Mouse (Mus musculus) forebrain, embryonic 13.5 days (tissue): Measurements from ENCODE around the gene Smtnl1. TPM values are rescaled to one million over a fixed set of nuclear protein-coding genes. Genes with fewer than 3 reads are reported as not detected.

ENCODE experiments used
- ATAC-seq: fragments of 200-750 bp; cut with Nextera tagmentation; 2 replicates; pipeline ENCODE4 v1.8.0; 2017
- H3K27ac ChIP-seq: fragments of 300-500 bp; sonication (generic); 2 replicates; pipeline ENCODE4 v1.5.1; 2015; ENCODE audit warnings: inconsistent platforms, mild to moderate bottlenecking, moderate library complexity
- H3K27me3 ChIP-seq: fragments of 300-500 bp; sonication (generic); 2 replicates; pipeline ENCODE4 v1.6.1; 2015; ENCODE audit warnings: mild to moderate bottlenecking, inconsistent platforms
- H3K36me3 ChIP-seq: fragments of 300-500 bp; sonication (generic); 2 replicates; pipeline ENCODE4 v1.6.1; 2015; ENCODE audit warnings: mild to moderate bottlenecking, inconsistent platforms; ENCODE audit not compliant: poor library complexity, severe bottlenecking
- H3K4me1 ChIP-seq: fragments of 300-500 bp; sonication (generic); 2 replicates; pipeline ENCODE4 v1.6.1; 2015; ENCODE audit warnings: inconsistent platforms
- H3K4me2 ChIP-seq: fragments of 300-500 bp; sonication (generic); 2 replicates; pipeline ENCODE4 v1.6.1; 2015; ENCODE audit warnings: inconsistent platforms, mild to moderate bottlenecking, moderate library complexity
- H3K4me3 ChIP-seq: fragments of 300-500 bp; sonication (generic); 2 replicates; pipeline ENCODE4 v1.5.1; 2015; ENCODE audit warnings: mild to moderate bottlenecking, inconsistent platforms
- H3K9ac ChIP-seq: fragments of 300-500 bp; sonication (generic); 2 replicates; pipeline ENCODE4 v1.6.1; 2015; ENCODE audit warnings: mild to moderate bottlenecking, inconsistent platforms
- H3K9me3 ChIP-seq: fragments of 300-500 bp; sonication (generic); replicated peaks from 2 replicates; pipeline ENCODE4 v1.6.1; 2016; ENCODE audit warnings: inconsistent platforms
- WGBS: fragments of 180-500 bp; shearing (Covaris S2); methylation state at CpG from one replicate; pipeline ENCODE4 v1.1.7; 2015; 5-methylcytosine and 5-hydroxymethylcytosine counted together
- polyA plus RNA-seq: library from polyadenylated mRNA; unstranded; fragments of >200 nt; fragmentation: Nextera tagmentation; extraction: Ambion mirVana; gene quantifications from 2 replicates; pipeline ENCODE4 v1.2.1, GENCODE M21; 2015

The Smtnl1 gene
- polyA plus RNA-seq, 1 experiment from 2014 or later = 0.09 TPM

GRCm38 (mm10) chr2:84788316-84788715 is 34.1 kb downstream of the Smtnl1 start:
- Histone ChIP-seq H3K4me3 (no peak overlapping the region), H3K36me3 (no peaks in the 10 kb centered on the region), H3K27me3 (no peaks in the 10 kb centered on the region), H3K4me2 (no peak overlapping the region), H3K4me1 (no peaks in the 10 kb centered on the region), H3K27ac (no peak overlapping the region), H3K9me3 (no peaks in the 10 kb centered on the region), H3K9ac (no peak overlapping the region)
- WGBS = 78% methylated on average over 3 of the region's 3 CpGs
- no peak for ATAC-seq

- H3K4me1 ChIP-seq = no peaks in the 10 kb centered on the region
- H3K27me3 ChIP-seq = no peaks in the 10 kb centered on the region
- H3K4me3 ChIP-seq = no peak overlapping the region
- no peak overlapping the region for H3K4me2 ChIP-seq
- no peaks in the 10 kb centered on the region for H3K9me3 ChIP-seq
- no peak for ATAC-seq
- no peak overlapping the region for H3K9ac ChIP-seq
- no peaks in the 10 kb centered on the region for H3K36me3 ChIP-seq
- no peak overlapping the region for H3K27ac ChIP-seq
- WGBS = 91% methylated on average over 3 of the region's 3 CpGs
These were observed 38.4 kb downstream of the Smtnl1 start for GRCm38 (mm10) chr2:84783840-84784566.

- H3K4me2 ChIP-seq = no peak overlapping the region
- no peaks in the 10 kb centered on the region for H3K9me3 ChIP-seq
- no peaks in the 10 kb centered on the region for H3K36me3 ChIP-seq
- 95% methylated on average over 1 of the region's 1 CpGs for WGBS
- ATAC-seq = no peak
- H3K27me3 ChIP-seq = no peaks in the 10 kb centered on the region
- H3K4me3 ChIP-seq = no peak overlapping the region
- H3K4me1 ChIP-seq = no peaks in the 10 kb centered on the region
- no peak overlapping the region for H3K27ac ChIP-seq
- no peak overlapping the region for H3K9ac ChIP-seq
These were observed 39.1 kb downstream of the Smtnl1 start for GRCm38 (mm10) chr2:84783315-84783714.

GRCm38 (mm10) chr2:84779210-84779609 is 43.2 kb downstream of the Smtnl1 start:
- Histone ChIP-seq H3K4me1 (peaks cover 11% of the 10 kb centered on the region), H3K9me3 (no peaks in the 10 kb centered on the region), H3K4me3 (no peak overlapping the region), H3K27ac (no peak overlapping the region), H3K36me3 (no peaks in the 10 kb centered on the region), H3K4me2 (no peak overlapping the region), H3K9ac (no peak overlapping the region), H3K27me3 (no peaks in the 10 kb centered on the region)
- 57% methylated on average over 6 of the region's 6 CpGs for WGBS
- ATAC-seq = no peak

- H3K4me3 ChIP-seq = no peak overlapping the region
- H3K4me2 ChIP-seq = no peak overlapping the region
- H3K4me1 ChIP-seq = peaks cover 14% of the 10 kb centered on the region
- no peak for ATAC-seq
- no peaks in the 10 kb centered on the region for H3K27me3 ChIP-seq
- 60% methylated on average over 3 of the region's 3 CpGs for WGBS
- H3K27ac ChIP-seq = no peak overlapping the region
- no peaks in the 10 kb centered on the region for H3K9me3 ChIP-seq
- no peak overlapping the region for H3K9ac ChIP-seq
- no peaks in the 10 kb centered on the region for H3K36me3 ChIP-seq
These were observed 44.7 kb downstream of the Smtnl1 start for GRCm38 (mm10) chr2:84777706-84778105.

GRCm38 (mm10) chr2:84775665-84776064 is 46.8 kb downstream of the Smtnl1 start:
- H3K27ac ChIP-seq = peak overlapping the region; percentile 75; the same call in 1 of the 2 replicates
- no peaks in the 10 kb centered on the region for H3K9me3 ChIP-seq
- no peak overlapping the region for H3K4me2 ChIP-seq
- H3K27me3 ChIP-seq = no peaks in the 10 kb centered on the region
- no peak for ATAC-seq
- no peak overlapping the region for H3K4me3 ChIP-seq
- no peak overlapping the region for H3K9ac ChIP-seq
- H3K36me3 ChIP-seq = no peaks in the 10 kb centered on the region
- WGBS = 75% methylated on average over 6 of the region's 6 CpGs
- H3K4me1 ChIP-seq = peaks cover 14% of the 10 kb centered on the region

GRCm38 (mm10) chr2:84775241-84775640 is 47.2 kb downstream of the Smtnl1 start, which contains the start of gene Serping1:
Serping1 (minus strand) TSS chr2:84775444.
- H3K27ac ChIP-seq = peak within 1 kb of the TSS; percentile 75

GRCm38 (mm10) chr2:84774751-84775150 is 47.7 kb downstream of the Smtnl1 start:
- peaks cover 14% of the 10 kb centered on the region for H3K4me1 ChIP-seq
- H3K36me3 ChIP-seq = no peaks in the 10 kb centered on the region
- H3K9me3 ChIP-seq = no peaks in the 10 kb centered on the region
- H3K27me3 ChIP-seq = no peaks in the 10 kb centered on the region
- H3K9ac ChIP-seq = peak overlapping the region; percentile 54
- WGBS = 1% methylated on average over 14 of the region's 15 CpGs
- peak overlapping the region; percentile 59 for H3K4me2 ChIP-seq
- peak overlapping the region; percentile 35 for H3K4me3 ChIP-seq
- peak overlapping the region; percentile 75; the same call in 1 of the 2 replicates for H3K27ac ChIP-seq
- ATAC-seq = peak; percentile 94

More at GRCm38 (mm10) chr2:84775241-84775640, 47.2 kb downstream of the Smtnl1 start, which contains the start of gene Serping1:
- no peaks in the 10 kb centered on the region for H3K36me3 ChIP-seq
- peak within 1 kb of the TSS; percentile 35 for H3K4me3 ChIP-seq
- H3K9ac ChIP-seq = peak within 1 kb of the TSS; percentile 54
- H3K27me3 ChIP-seq = no peaks in the 10 kb centered on the region
- H3K9me3 ChIP-seq = no peaks in the 10 kb centered on the region
- peaks cover 14% of the 10 kb centered on the region for H3K4me1 ChIP-seq
- ATAC-seq = peak; percentile 50; the same call in 1 of the 2 replicates
- H3K4me2 ChIP-seq = peak within 1 kb of the TSS; percentile 59
- 64% methylated on average over 9 of the region's 9 CpGs for WGBS

GRCm38 (mm10) chr2:84773195-84773594 is 49.3 kb downstream of the Smtnl1 start:
- Histone ChIP-seq H3K9ac (no peak overlapping the region), H3K4me1 (peaks cover 14% of the 10 kb centered on the region), H3K9me3 (no peaks in the 10 kb centered on the region), H3K27me3 (no peaks in the 10 kb centered on the region), H3K4me3 (no peak overlapping the region), H3K4me2 (no peak overlapping the region), H3K27ac (no peak overlapping the region), H3K36me3 (no peaks in the 10 kb centered on the region)
- no peak for ATAC-seq
- WGBS = 81% methylated on average over 5 of the region's 5 CpGs

- no peak for ATAC-seq
- no peak overlapping the region for H3K4me2 ChIP-seq
- no peaks in the 10 kb centered on the region for H3K27me3 ChIP-seq
- H3K9ac ChIP-seq = no peak overlapping the region
- H3K4me1 ChIP-seq = peaks cover 14% of the 10 kb centered on the region
- H3K9me3 ChIP-seq = no peaks in the 10 kb centered on the region
- H3K4me3 ChIP-seq = no peak overlapping the region
- no peak overlapping the region for H3K27ac ChIP-seq
- 87% methylated on average over 4 of the region's 4 CpGs for WGBS
- H3K36me3 ChIP-seq = no peaks in the 10 kb centered on the region
These were observed 50.0 kb downstream of the Smtnl1 start for GRCm38 (mm10) chr2:84772454-84772853.

GRCm38 (mm10) chr2:84770501-84770900 is 52.0 kb downstream of the Smtnl1 start:
- no peak overlapping the region for H3K9ac ChIP-seq
- ATAC-seq = no peak
- H3K36me3 ChIP-seq = no peaks in the 10 kb centered on the region
- H3K4me3 ChIP-seq = no peak overlapping the region
- 81% methylated on average over 6 of the region's 6 CpGs for whole genome bisulfite sequencing
- H3K9me3 ChIP-seq = no peaks in the 10 kb centered on the region
- H3K27ac ChIP-seq = no peak overlapping the region
- H3K27me3 ChIP-seq = no peaks in the 10 kb centered on the region
- H3K4me2 ChIP-seq = no peak overlapping the region
- peaks cover 14% of the 10 kb centered on the region for H3K4me1 ChIP-seq

GRCm38 (mm10) chr2:84762818-84763217 is 59.6 kb downstream of the Smtnl1 start:
- Histone ChIP-seq H3K4me3 (no peak overlapping the region), H3K36me3 (peaks cover 3% of the 10 kb centered on the region; the same call in 1 of the 2 replicates), H3K27ac (no peak overlapping the region), H3K4me1 (no peaks in the 10 kb centered on the region), H3K9ac (no peak overlapping the region), H3K9me3 (no peaks in the 10 kb centered on the region), H3K4me2 (no peak overlapping the region), H3K27me3 (no peaks in the 10 kb centered on the region)
- no peak for ATAC-seq
- 70% methylated on average over 1 of the region's 1 CpGs for WGBS
